Mouse (Mus musculus) neural tube, embryonic 13.5 days (tissue): Measurements from ENCODE around the gene Rnf43. TPM values are rescaled to one million over a fixed set of nuclear protein-coding genes. Genes with fewer than 3 reads are reported as not detected.

Source experiments
- ATAC-seq: fragments of 200-750 bp; cut with Nextera tagmentation; 2 replicates; pipeline ENCODE4 v1.8.0; 2017; ENCODE audit warnings: low read depth, mild to moderate bottlenecking, moderate TSS enrichment, moderate library complexity
- H3K27ac ChIP-seq: fragments of 300-500 bp; sonication (generic); replicated peaks from 2 replicates; pipeline ENCODE4 v1.5.1; 2015; ENCODE audit warnings: moderate library complexity, mild to moderate bottlenecking, inconsistent platforms
- H3K27me3 ChIP-seq: fragments of 300-500 bp; sonication (generic); 2 replicates; pipeline ENCODE4 v1.6.1; 2015; ENCODE audit warnings: mild to moderate bottlenecking, inconsistent platforms
- H3K36me3 ChIP-seq: fragments of 300-500 bp; sonication (generic); 2 replicates; pipeline ENCODE4 v1.6.1; 2015; ENCODE audit warnings: mild to moderate bottlenecking, inconsistent platforms
- H3K4me1 ChIP-seq: fragments of 300-500 bp; sonication (generic); replicated peaks from 2 replicates; pipeline ENCODE4 v1.6.1; 2015; ENCODE audit warnings: inconsistent platforms
- H3K4me2 ChIP-seq: fragments of 300-500 bp; sonication (generic); 2 replicates; pipeline ENCODE4 v1.6.1; 2015; ENCODE audit warnings: inconsistent platforms, mild to moderate bottlenecking, moderate library complexity
- H3K4me3 ChIP-seq: fragments of 300-500 bp; sonication (generic); 2 replicates; pipeline ENCODE4 v1.5.1; 2015; ENCODE audit warnings: mild to moderate bottlenecking, inconsistent platforms
- H3K9ac ChIP-seq: fragments of 300-500 bp; sonication (generic); 2 replicates; pipeline ENCODE4 v1.6.1; 2015; ENCODE audit warnings: moderate library complexity, mild to moderate bottlenecking, inconsistent platforms
- H3K9me3 ChIP-seq: fragments of 300-500 bp; sonication (generic); 2 replicates; pipeline ENCODE4 v1.6.1; 2016; ENCODE audit warnings: inconsistent platforms
- WGBS: fragments of 180-500 bp; shearing (Covaris S2); methylation state at CpG from one replicate; pipeline ENCODE4 v1.1.7; 2015; 5-methylcytosine and 5-hydroxymethylcytosine counted together
- polyA plus RNA-seq: library from polyadenylated mRNA; unstranded; fragments of >200 nt; fragmentation: Nextera tagmentation; extraction: Ambion mirVana; gene quantifications from 2 replicates; pipeline ENCODE4 v1.2.1, GENCODE M21; 2015

The Rnf43 gene
- polyA plus RNA-seq, 1 experiment from 2014 or later, result 0.68 TPM

DNA sequence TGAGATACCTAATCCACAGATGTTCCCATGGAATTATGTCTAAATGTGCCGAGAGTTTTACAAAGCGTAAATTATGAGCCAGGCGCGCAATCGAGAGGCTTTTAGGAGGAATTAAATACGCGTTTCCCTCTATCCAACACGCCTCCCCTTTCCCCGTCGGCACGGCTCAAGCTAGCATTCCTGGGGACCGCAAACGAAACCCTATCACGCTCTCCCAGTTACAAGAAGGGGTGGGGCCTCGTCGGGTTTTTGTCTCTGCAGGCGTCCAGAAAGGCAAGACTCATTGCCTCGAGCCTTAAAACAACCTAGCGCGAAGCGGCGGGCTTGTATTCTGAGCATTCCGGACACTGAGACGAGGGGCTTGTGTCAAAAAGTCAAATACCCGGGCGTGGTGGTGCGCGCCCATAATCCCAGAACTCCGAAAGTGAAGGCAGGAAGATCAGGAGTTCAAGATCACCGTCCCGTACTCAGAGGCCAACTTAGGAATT, 74.2 kb downstream of the Rnf43 start:
- Histone ChIP-seq H3K9me3 (no peaks in the 10 kb centered on the region), H3K36me3 (peaks cover 22% of the 10 kb centered on the region), H3K4me2 (peak overlapping the region; percentile 99), H3K4me3 (peak overlapping the region; percentile 90), H3K27ac (peak overlapping the region; percentile 84), H3K9ac (peak overlapping the region; percentile 78), H3K27me3 (no peaks in the 10 kb centered on the region), H3K4me1 (peaks cover 24% of the 10 kb centered on the region)
- 1% methylated on average over 31 of the region's 31 CpGs for WGBS
- peak; percentile 80 for ATAC-seq

DNA sequence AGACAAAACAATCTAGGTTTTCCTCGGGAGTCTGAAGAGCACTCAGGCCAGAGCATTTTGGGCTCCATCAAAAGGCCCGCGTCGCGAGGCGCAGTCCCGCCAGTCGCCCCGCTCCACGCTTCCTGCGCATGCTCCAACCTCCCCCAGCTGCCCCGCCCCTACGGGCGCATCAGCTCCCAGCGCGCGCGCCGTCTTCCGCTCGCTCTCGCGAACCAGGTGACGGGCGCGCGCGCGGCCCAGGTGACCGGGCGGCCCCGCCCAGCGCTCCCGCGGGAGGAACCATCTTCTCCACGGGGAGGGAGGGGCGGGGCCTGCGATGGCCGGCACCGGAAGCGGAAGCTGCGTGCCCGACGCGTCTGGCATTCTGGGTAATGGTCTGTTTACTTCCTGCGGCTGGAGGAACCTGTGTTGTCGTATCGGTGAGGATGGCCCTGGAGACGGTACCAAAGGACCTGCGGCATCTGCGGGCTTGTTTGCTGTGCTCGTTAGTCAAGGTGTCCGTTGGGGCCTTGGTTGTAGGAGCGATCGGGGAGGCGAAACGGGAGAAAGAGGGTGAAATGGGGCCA, 74.7 kb downstream of the Rnf43 start, which contains the start of gene Supt4a:
Gene Supt4a (plus strand): TSS at position 378 of the 566 bp plus-strand sequence.
- H3K4me1 ChIP-seq, result peaks cover 24% of the 10 kb centered on the region
- no peaks in the 10 kb centered on the region for H3K9me3 ChIP-seq
- no peaks in the 10 kb centered on the region for H3K27me3 ChIP-seq
- peak within 1 kb of the TSS; percentile 99 for H3K4me2 ChIP-seq
- H3K4me3 ChIP-seq, result peak within 1 kb of the TSS; percentile 90
- WGBS, result under 1% methylated on average over 55 of the region's 57 CpGs
- peak within 1 kb of the TSS; percentile 87 for H3K9ac ChIP-seq
- ATAC-seq, result peak; percentile 96
- H3K36me3 ChIP-seq, result peaks cover 28% of the 10 kb centered on the region
- peak within 1 kb of the TSS; percentile 84 for H3K27ac ChIP-seq

DNA sequence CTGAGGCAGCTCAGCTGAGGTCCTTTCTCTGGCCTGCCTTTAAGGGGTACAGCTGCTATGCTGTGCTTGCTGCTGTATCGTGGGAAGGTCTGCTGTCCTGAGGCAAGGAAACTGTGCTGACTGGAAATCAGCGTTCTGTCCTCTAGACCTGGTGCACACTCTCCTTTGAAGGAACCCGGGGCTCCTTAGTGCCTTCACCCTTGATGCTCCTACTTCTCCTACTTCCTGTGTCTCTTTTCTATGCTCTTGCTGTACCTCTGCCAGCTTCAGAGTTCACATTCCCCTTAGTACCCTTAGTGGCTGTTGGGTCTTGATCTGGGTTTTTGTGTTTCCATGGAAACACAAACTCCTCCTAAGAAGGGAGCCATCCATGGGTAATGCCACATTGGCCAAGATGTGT, 81.2 kb downstream of the Rnf43 start:
- WGBS, result 92% methylated on average over 3 of the region's 3 CpGs
- Histone ChIP-seq H3K36me3 (peaks cover 58% of the 10 kb centered on the region), H3K9me3 (no peaks in the 10 kb centered on the region), H3K4me3 (no peak overlapping the region), H3K4me1 (no peaks in the 10 kb centered on the region), H3K4me2 (no peak overlapping the region), H3K9ac (no peak overlapping the region), H3K27me3 (no peaks in the 10 kb centered on the region; the same call in 1 of the 2 replicates), H3K27ac (no peak overlapping the region)
- ATAC-seq, result no peak

DNA sequence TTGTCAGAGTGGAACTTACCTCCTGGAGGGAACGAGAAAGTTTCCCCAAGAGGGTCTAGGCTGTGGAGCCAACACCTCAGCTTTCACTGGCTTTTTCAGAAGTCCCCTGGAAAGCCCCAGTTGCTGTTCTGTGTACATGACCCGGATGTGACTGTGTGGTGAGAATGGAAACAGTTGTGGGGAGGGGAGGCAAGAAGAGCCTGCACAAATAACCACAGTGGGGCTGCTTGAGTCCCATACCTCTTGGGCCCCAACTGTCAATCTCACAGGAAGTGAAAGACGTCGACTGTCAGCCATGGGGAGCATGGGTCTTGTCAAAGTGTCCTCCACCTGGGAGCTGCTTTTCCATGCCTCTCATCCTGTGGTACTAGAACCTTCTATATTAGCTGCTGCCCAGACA, 82.4 kb downstream of the Rnf43 start:
- Histone ChIP-seq H3K4me2 (no peak overlapping the region), H3K9me3 (no peaks in the 10 kb centered on the region), H3K36me3 (peaks cover 49% of the 10 kb centered on the region), H3K4me1 (no peaks in the 10 kb centered on the region), H3K27ac (no peak overlapping the region), H3K27me3 (no peaks in the 10 kb centered on the region; the same call in 1 of the 2 replicates), H3K4me3 (no peak overlapping the region), H3K9ac (no peak overlapping the region)
- WGBS, result 89% methylated on average over 4 of the region's 4 CpGs
- ATAC-seq, result no peak

DNA sequence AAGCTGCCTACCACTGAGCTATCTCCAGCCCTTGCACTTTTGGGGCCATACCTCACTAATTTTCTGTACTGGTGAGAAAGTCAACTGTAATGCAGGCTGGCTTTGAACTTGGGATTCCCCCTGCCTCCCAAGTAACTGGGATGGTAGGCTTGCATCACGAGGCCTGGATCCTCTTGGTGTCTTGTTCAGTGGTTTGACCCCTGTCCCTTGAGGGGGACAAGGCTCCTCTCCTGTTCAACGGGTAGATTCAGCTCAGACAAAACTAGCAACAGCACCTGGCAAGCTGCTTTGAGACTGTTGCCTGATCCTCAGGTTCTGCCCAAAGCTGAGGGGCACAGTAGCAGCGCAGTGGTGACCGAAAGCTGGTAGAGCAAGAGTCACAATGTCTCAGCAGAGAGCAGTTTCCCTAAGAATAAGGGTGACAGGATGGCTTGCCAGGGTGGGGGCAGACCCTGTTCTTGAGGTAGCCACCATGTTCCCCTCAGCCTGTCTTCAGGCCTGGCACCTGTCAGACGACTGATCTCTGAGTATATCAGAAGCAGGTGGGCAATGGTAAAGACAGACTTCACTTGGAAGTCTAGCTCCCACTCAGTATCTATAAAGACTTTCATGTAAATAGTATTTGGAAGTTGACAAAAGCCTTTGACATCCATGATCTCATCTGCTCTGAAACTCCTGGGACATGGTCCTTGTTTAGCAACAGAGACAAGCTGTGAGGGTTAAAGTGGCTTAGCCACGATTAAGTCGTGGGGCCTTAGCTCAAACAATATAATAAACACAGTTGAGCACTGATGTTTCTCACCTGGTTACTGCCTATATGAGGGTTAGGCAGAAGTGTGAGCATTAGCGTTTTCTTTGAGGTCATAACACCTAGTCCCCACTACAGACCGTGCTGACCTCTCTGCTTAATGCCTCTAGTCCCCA, 83.4 kb downstream of the Rnf43 start:
- peaks cover 40% of the 10 kb centered on the region for H3K36me3 ChIP-seq
- H3K27ac ChIP-seq, result no peak overlapping the region
- no peaks in the 10 kb centered on the region for H3K4me1 ChIP-seq
- ATAC-seq, result no peak
- H3K9me3 ChIP-seq, result no peaks in the 10 kb centered on the region
- no peak overlapping the region for H3K9ac ChIP-seq
- H3K27me3 ChIP-seq, result no peaks in the 10 kb centered on the region; the same call in 1 of the 2 replicates
- WGBS, result 85% methylated on average over 9 of the region's 9 CpGs
- H3K4me2 ChIP-seq, result no peak overlapping the region
- no peak overlapping the region for H3K4me3 ChIP-seq

DNA sequence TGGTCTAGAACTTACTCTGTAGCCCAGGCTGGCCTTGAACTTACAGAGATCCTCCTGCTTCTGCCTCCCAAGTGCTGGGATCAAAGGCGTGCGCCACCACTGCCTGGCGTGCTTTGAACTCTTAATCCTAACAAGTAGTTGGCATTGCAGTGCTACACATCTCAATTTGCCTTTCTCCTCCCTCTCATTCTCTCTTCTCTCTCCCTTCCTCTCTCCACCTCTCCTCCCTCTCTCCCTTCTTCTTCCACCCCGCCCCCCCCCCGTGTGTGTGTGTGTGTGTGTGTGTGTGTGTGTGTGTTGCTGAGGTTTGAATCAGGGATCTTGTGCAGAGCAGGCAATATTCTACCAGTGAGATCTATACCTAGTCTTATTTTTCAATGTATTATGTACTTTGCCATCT, 84.8 kb downstream of the Rnf43 start:
- no peak overlapping the region for H3K4me3 ChIP-seq
- no peaks in the 10 kb centered on the region; the same call in 1 of the 2 replicates for H3K27me3 ChIP-seq
- H3K4me2 ChIP-seq, result no peak overlapping the region
- peaks cover 30% of the 10 kb centered on the region for H3K36me3 ChIP-seq
- no peak overlapping the region for H3K9ac ChIP-seq
- H3K9me3 ChIP-seq, result no peaks in the 10 kb centered on the region
- 85% methylated on average over 5 of the region's 5 CpGs for WGBS
- H3K27ac ChIP-seq, result no peak overlapping the region
- no peaks in the 10 kb centered on the region for H3K4me1 ChIP-seq
- ATAC-seq, result no peak

DNA sequence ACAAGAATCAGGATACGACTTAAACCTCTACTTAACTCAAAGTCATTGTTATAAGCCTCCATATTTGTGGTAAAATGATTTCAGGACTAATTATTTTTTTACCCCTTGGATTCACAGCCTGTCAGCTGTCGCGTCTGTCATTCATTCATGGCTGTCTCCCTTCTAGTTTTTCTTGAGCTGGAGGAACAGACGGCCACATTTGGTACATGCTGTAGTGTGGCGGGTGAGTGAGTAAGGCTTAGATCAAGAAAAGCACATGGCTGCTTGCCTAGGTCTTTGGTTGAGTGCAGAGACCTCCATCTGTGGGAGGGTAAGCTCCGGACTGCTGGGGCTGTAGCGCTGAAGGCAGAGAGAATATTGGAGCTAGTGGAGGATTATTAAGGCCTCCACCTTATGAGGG, 85.2 kb downstream of the Rnf43 start:
- H3K9me3 ChIP-seq, result no peaks in the 10 kb centered on the region
- 96% methylated on average over 7 of the region's 7 CpGs for WGBS
- H3K4me1 ChIP-seq, result no peaks in the 10 kb centered on the region

DNA sequence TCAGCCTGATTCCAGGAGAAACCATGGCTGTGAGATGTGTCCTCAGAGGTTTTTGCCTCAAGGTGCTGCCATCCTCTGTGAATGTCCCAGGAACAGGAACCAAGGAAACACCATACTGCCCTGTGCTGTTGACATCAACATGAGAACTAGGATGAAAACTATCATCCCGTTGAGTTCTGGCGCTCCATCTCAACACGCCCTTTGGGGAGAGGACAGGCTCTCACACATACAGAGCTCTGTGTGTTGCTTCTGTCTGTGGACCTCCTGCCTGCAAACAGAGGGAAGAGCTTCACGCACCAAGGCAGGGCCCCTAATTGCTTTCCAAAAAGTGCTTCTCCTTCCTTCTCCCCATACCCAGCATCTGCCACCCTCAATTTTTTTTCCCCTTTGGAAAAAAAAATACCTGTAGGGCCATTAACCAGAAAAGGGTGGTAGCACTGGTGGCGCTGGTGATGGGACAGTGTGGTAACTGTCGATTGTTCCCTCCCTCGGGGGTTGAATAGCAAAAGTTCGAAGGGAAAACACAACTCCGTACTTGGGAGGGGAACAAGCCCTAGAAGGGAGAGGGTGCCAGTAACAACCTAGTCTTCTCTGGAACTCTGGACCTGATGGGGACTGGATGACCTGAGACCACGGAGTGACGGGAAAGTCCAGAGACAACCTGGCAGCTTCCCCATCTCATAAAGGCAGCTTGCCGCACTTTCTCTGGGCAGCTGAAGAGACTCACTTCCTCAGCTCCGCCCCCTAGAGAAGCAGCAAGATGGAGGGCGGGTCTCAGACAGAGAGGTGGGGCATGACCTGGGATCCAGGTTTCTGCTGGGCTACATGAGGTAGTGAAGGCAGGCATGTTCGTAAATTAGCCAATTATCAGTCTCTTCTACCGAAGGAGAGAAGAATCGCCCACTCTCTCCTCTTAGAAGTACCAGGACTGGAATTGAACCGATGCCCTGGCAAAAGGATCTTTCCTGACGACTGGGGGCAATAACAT, 85.9 kb downstream of the Rnf43 start:
- H3K9me3 ChIP-seq, result no peaks in the 10 kb centered on the region
- H3K9ac ChIP-seq, result no peak overlapping the region
- peaks cover 20% of the 10 kb centered on the region for H3K36me3 ChIP-seq
- ATAC-seq, result no peak
- H3K4me1 ChIP-seq, result no peaks in the 10 kb centered on the region
- 43% methylated on average over 19 of the region's 19 CpGs for WGBS
- H3K4me2 ChIP-seq, result no peak overlapping the region
- H3K4me3 ChIP-seq, result no peak overlapping the region
- no peaks in the 10 kb centered on the region; the same call in 1 of the 2 replicates for H3K27me3 ChIP-seq
- H3K27ac ChIP-seq, result no peak overlapping the region

More for the DNA sequence above, 85.2 kb downstream of the Rnf43 start:
- H3K4me3 ChIP-seq, result no peak overlapping the region
- ATAC-seq, result no peak
- no peak overlapping the region for H3K27ac ChIP-seq
- no peaks in the 10 kb centered on the region; the same call in 1 of the 2 replicates for H3K27me3 ChIP-seq
- no peak overlapping the region for H3K9ac ChIP-seq
- no peak overlapping the region for H3K4me2 ChIP-seq
- H3K36me3 ChIP-seq, result peaks cover 26% of the 10 kb centered on the region

DNA sequence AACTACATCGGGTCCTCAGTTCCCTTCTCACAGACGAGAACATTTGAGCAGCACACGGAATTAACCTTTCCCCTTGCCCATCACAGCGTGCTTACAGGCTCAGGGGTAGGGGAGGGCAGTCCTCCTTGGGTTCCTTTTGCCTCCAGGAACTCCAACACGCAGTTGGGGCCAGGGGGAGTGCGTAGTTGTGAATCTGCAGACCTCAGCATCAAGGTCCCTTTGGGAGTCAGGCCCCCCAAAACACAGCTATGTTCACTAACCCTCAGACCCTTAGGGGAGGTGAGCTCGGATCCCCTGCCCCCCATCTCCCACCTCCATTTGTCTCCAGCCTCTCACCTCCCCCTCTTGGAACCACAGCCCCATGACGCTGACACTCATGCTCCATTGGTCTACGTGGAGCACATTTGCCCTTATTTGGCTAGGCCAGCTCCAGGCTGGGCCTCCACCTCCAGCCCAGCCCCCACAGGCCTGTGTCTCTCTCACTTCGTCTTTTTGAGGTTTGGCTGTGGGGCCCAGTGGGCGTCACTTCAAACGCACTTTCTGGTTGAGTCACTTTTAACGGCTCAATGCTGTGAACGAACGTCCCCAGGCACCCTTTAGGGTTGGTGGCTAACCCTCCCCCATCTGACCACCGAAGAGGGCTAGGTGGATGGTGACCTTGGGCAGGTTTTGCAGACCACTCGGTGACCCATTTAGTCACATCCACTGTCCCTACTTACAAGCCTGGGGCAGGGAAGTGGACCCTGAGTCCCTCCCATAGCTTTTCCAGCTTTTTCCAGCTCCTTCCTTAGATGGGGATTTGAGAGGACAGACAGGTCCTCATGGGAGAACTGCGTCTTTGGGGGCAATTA, 86.9 kb downstream of the Rnf43 start:
- no peak overlapping the region for H3K9ac ChIP-seq
- H3K9me3 ChIP-seq, result no peaks in the 10 kb centered on the region
- no peak overlapping the region for H3K27ac ChIP-seq
- no peaks in the 10 kb centered on the region; the same call in 1 of the 2 replicates for H3K27me3 ChIP-seq
- H3K4me3 ChIP-seq, result no peak overlapping the region
- H3K36me3 ChIP-seq, result peaks cover 10% of the 10 kb centered on the region
- 56% methylated on average over 18 of the region's 18 CpGs for WGBS
- ATAC-seq, result no peak
- H3K4me2 ChIP-seq, result no peak overlapping the region
- no peaks in the 10 kb centered on the region for H3K4me1 ChIP-seq

DNA sequence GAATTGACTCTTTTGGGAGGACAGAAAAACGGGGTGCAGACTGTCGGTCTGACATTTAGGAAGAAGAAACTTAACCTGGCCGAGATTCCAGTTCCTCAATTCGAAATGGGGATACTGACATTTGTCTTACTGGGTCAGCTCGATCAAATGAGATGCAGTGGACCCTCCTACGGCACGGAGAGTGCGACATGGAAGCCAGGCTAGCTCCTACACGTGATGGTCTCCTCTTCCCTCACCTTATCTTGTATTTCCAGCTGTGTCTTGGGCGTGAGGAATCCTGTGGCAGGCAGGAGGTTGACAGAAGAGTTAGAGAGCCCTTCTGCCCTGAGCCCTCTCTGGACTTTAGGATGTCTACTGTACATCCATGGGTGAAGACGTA, 87.5 kb downstream of the Rnf43 start:
- Histone ChIP-seq H3K9ac (no peak overlapping the region), H3K27me3 (no peaks in the 10 kb centered on the region; the same call in 1 of the 2 replicates), H3K4me2 (no peak overlapping the region), H3K36me3 (peaks cover 4% of the 10 kb centered on the region), H3K4me3 (no peak overlapping the region), H3K27ac (no peak overlapping the region), H3K4me1 (no peaks in the 10 kb centered on the region), H3K9me3 (no peaks in the 10 kb centered on the region)
- 77% methylated on average over 11 of the region's 11 CpGs for WGBS
- ATAC-seq, result no peak

DNA sequence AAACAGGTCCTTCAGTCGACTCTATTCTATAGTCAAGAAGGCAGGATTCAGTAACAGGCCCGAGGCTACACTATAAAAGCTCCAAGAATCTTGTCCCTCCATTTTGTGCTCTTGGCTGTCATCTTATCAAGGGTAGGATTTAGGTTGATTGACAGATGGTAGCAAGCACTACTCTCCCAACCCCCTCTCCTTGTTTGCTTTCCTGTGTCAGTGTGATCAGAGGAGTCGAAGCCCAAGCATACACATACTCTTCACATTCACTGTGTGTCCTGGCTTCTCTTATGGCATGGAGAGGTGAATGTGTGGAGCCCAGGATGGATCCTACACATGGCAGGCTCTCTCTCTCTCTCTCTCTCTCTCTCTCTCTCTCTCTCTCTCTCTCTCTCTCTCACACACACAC, 88.0 kb downstream of the Rnf43 start:
- Histone ChIP-seq H3K4me1 (no peaks in the 10 kb centered on the region), H3K27ac (no peak overlapping the region), H3K36me3 (no peaks in the 10 kb centered on the region; the same call in 1 of the 2 replicates), H3K9ac (no peak overlapping the region), H3K4me3 (no peak overlapping the region), H3K27me3 (no peaks in the 10 kb centered on the region; the same call in 1 of the 2 replicates), H3K4me2 (no peak overlapping the region), H3K9me3 (no peaks in the 10 kb centered on the region)
- ATAC-seq, result no peak
- WGBS, result 78% methylated on average over 3 of the region's 3 CpGs
